Mouse (Mus musculus) G1E (cell line): Measurements from ENCODE around the gene Mtrr.

ENCODE experiments used
- CTCF ChIP-seq: IDR thresholded peaks from 2 replicates; pipeline ENCODE4 v1.5.1; 2012; ENCODE audit warnings: low read depth, low read length, inconsistent platforms, mixed read lengths
- GATA1 ChIP-seq: IDR thresholded peaks from 2 replicates; pipeline ENCODE4 v1.6.1; 2012; ENCODE audit warnings: borderline replicate concordance, low read length, inconsistent platforms, mixed read lengths
- GATA2 ChIP-seq: IDR thresholded peaks from 2 replicates; pipeline ENCODE4 v1.6.1; 2012; ENCODE audit warnings: low read depth, low read length, inconsistent platforms, borderline replicate concordance
- POLR2AphosphoS5 ChIP-seq: IDR thresholded peaks from 2 replicates; pipeline ENCODE4 v1.6.1; 2012; ENCODE audit warnings: low read depth, low read length, inconsistent platforms; ENCODE audit not compliant: insufficient replicate concordance
- TAL1 ChIP-seq: conservative IDR thresholded peaks from 2 replicates; pipeline ENCODE4 v1.6.1; 2012; ENCODE audit warnings: low read depth, low read length, inconsistent platforms, mixed read lengths

DNA sequence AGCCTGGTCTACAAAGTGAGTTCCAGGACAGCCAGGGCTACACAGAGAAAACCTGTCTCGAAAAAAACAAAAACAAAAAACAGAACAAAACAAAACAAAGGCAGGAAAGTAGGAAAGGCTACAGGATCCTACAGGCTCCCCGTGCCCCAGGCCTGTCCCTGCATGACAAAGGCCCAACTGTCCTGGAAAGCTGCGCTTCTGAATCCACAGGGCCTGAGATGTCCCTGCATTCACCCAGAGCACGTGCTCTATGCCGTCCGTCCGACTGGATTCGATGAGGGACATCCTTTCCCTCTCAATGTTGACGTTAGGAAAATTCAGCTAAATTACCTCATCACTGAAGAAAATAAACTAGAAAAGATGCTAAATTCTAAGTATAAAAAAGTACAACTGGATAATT is 13.8 kb downstream of the Mtrr start:
- TF ChIP-seq CTCF (no peak), GATA1 (no peak), POLR2AphosphoS5 (no peak), TAL1 (no peak), GATA2 (no peak)
